Mouse (Mus musculus): ENCODE measurements at regions not wholly inside any gene's neighbourhood (a gene's known extent, or its start where the extent isn't known, plus 50 kb on each side); places are given as distances from the start of the nearest gene placed in this dataset.
"Not testable (repeated sequence)": the region's sequence is repeated elsewhere in the genome, so short reads cannot be mapped to it uniquely, and the experiment has no call there.

DNA sequence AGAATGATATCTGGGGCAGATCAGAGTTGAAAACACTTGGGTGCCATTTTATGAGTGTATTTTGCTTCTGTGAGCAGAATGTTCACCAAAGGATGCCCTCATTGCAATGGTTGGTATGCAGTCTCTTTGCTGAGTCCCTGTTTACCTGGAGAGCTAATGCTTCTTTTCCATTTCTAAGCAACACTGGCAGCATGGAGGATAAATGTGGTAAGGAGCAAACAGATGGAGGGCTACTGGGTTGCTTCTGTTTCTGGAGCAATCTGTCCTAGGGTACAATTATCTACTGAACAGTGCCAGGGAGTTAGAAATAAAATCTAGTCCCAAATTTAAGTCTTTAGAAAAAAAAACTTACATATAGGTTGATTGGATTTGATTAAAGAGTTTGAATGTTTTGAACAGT is 245.9 kb downstream of the AI429214 start:
- DNase-seq = peak in 1 of 2 experiments; percentile 5

DNA sequence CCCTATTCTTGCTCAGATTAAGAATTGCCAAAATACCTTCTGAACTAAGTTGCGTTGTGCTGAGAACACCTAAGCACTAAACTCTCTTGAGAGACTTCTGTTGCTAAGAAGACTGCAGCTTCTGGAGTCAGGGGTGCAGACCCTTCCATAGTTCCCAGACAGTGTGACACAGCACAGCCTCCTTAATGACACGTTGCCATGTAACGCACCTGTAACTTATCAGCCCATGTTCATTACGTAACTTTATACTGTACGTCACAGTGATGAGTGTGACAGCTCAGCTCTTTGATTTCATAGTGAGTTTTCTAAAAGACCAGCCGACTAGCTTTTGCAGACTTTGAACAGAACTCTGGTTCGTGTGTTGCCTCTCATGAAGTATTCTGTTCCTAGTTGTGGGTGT is 257.8 kb downstream of the AI429214 start:
- not testable (repeated sequence) for DNase-seq

DNA sequence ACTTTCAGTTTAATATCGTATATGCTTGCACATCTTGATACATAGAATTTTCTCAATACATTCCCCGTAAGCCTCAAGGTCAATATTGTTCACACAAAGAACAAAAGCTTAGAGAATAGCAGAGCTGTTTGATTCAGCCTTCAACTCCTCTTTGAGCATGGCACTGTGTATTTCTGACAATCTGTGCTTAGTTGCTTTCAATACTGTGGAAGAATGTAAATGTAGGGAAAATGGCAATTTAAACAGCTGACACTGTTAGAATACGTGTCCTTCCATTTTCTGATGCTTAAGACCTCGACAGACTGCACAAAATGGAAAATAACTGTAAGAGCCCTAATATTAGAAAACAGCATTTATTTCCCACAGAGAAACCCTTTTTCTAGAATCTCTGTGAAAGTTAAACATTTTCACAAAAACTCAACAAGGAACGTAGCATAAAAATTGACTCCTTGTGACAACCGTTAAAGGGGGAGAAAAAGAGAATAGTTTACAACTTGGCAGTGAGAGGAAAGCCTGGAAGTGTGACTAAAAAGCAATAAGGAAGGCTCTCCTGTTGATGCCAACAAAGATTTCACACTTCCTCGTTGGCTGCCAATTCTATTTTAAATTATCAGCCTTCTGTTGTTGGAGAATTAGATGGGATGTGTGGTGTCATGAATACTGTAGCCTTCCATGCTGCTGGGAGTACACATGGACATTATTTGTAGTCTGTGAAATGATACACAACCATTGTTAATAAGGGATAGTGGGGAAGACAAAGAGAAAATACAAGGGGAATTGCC is 297.9 kb downstream of the AI429214 start:
- no peak for DNase-seq
